Mouse (Mus musculus): Measurements from ENCODE around the gene Gm10130. TPM values are rescaled to one million over a fixed set of nuclear protein-coding genes. Genes with fewer than 3 reads are reported as not detected.
"Not testable (repeated sequence)": the region's sequence is repeated elsewhere in the genome, so short reads cannot be mapped to it uniquely, and the experiment has no call there.

The Gm10130 gene
- 1.6 and 2.5 TPM in 2 replicates for polyA plus RNA-seq (2015; fragmentation: Nextera tagmentation; extraction: Ambion mirVana)

DNA sequence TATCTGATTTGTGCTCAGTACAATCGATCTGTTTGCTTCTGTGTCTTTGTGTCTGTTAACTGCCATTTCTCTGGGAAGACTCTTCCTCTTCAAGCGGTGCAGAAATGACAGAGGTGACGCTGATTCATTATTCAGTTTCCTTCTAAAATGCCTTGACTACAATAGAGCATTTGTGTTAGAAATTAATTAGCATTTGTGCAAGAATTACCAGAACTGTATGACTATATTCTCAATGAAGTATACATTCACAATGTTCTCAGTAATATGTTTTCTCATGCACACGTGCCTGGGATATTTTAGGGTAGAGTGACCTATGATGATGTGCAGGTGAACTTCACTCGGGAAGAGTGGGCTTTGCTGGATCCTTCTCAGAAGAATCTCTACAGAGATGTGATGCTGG is at the start of gene Gm10130:
Gm10130 (plus strand) TSS at position 301 of the 400 bp plus-strand sequence.
- TF ChIP-seq CTCF (IDR thresholded peaks at IDR 0.05; ENCODE audit: low read depth) (no peak), EP300 (optimal IDR thresholded peaks at IDR 0.05) (no peak)
- no peaks in the 10 kb centered on the region for H3K27me3 ChIP-seq (ENCODE audit: control insufficient read depth, insufficient read depth, low read length)
- no peaks in the 10 kb centered on the region for H3K4me1 ChIP-seq (replicated peaks; ENCODE audit: control insufficient read depth, insufficient read depth)
- ATAC-seq (ENCODE audit: low FRiP score, low TSS enrichment): no peak
- H3K36me3 ChIP-seq (ENCODE audit: control insufficient read depth, insufficient read depth, low read length): peaks cover 9% of the 10 kb centered on the region; the same call in 1 of the 2 replicates
- no peak for DNase-seq (ENCODE audit: low spot score)
- 95% methylated on average over 5 of the region's 5 CpGs for WGBS
- no peak within 1 kb of the TSS for H3K27ac ChIP-seq (replicated peaks)
- peaks cover 6% of the 10 kb centered on the region; the same call in 1 of the 2 replicates for H3K9me3 ChIP-seq (ENCODE audit: control insufficient read depth, low read length)
- H3K9ac ChIP-seq (ENCODE audit: low read length): no peak within 1 kb of the TSS
- no peak within 1 kb of the TSS for H3K4me2 ChIP-seq (replicated peaks; ENCODE audit: low read depth)
- no peak within 1 kb of the TSS for H3K4me3 ChIP-seq (ENCODE audit: low read depth, low read length)

DNA sequence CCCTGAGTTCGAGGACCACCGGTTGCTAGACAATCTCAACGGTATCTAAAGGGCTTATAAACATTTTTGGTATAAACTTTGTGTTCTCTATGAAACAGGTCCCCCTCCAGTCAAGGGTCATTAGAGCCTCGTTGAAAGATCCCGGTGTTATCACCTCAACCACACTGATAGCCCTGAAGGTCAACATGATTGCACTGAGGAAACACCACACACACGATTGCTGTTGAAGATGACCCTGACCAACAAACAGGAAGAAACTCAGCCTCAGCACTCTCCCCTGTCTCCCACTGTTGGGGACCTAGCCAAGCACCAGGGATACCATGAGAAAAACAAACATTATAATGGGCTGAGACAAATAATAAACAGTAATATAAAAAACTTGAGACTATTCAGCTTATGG is 29.8 kb upstream of the Gm10130 start:
- Histone ChIP-seq H3K27ac (replicated peaks) (no peak overlapping the region), H3K9ac (ENCODE audit: low read length) (no peak overlapping the region), H3K27me3 (ENCODE audit: control insufficient read depth, insufficient read depth, low read length) (no peaks in the 10 kb centered on the region), H3K4me1 (replicated peaks; ENCODE audit: control insufficient read depth, insufficient read depth) (no peaks in the 10 kb centered on the region), H3K4me3 (ENCODE audit: low read depth, low read length) (no peak overlapping the region), H3K36me3 (ENCODE audit: control insufficient read depth, insufficient read depth, low read length) (no peaks in the 10 kb centered on the region), H3K4me2 (replicated peaks; ENCODE audit: low read depth) (no peak overlapping the region), H3K9me3 (ENCODE audit: control insufficient read depth, low read length) (no peaks in the 10 kb centered on the region)
- TF ChIP-seq CTCF (IDR thresholded peaks at IDR 0.05; ENCODE audit: low read depth) (no peak), EP300 (optimal IDR thresholded peaks at IDR 0.05) (no peak)
- DNase-seq (ENCODE audit: low spot score): no peak
- WGBS: 73% methylated on average over 6 of the region's 6 CpGs
- no peak for ATAC-seq (ENCODE audit: low FRiP score, low TSS enrichment)

DNA sequence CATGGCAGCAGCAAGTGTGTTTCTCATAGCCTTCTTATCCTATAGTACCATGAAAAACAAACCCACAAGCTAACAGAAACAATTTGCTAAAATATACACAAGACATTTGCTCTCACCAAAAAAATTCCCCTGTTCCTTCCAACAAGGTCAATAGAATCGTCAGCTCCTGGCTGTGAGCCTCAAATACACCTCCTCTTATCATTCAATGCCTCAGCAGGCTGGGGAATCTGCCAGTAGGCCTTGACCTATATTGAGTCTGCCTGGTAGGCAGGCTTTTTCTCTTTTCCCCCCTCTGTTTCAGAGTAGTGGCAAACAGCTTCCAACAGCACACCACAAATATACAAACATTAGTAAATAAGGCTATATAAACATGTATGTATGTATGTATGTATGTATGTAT is 24.4 kb upstream of the Gm10130 start:
- Histone ChIP-seq H3K9me3 (ENCODE audit: control insufficient read depth, low read length) (no peaks in the 10 kb centered on the region), H3K27me3 (ENCODE audit: control insufficient read depth, insufficient read depth, low read length) (no peaks in the 10 kb centered on the region), H3K4me3 (ENCODE audit: low read depth, low read length) (no peak overlapping the region), H3K4me1 (replicated peaks; ENCODE audit: control insufficient read depth, insufficient read depth) (no peaks in the 10 kb centered on the region), H3K36me3 (ENCODE audit: control insufficient read depth, insufficient read depth, low read length) (no peaks in the 10 kb centered on the region), H3K27ac (replicated peaks) (no peak overlapping the region), H3K9ac (ENCODE audit: low read length) (no peak overlapping the region), H3K4me2 (replicated peaks; ENCODE audit: low read depth) (no peak overlapping the region)
- 43% methylated on average over 1 of the region's 1 CpGs for WGBS
- DNase-seq (ENCODE audit: low spot score): no peak
- TF ChIP-seq CTCF (IDR thresholded peaks at IDR 0.05; ENCODE audit: low read depth): no peak
- TF ChIP-seq EP300 (optimal IDR thresholded peaks at IDR 0.05): no peak
- ATAC-seq (ENCODE audit: low FRiP score, low TSS enrichment): no peak

DNA sequence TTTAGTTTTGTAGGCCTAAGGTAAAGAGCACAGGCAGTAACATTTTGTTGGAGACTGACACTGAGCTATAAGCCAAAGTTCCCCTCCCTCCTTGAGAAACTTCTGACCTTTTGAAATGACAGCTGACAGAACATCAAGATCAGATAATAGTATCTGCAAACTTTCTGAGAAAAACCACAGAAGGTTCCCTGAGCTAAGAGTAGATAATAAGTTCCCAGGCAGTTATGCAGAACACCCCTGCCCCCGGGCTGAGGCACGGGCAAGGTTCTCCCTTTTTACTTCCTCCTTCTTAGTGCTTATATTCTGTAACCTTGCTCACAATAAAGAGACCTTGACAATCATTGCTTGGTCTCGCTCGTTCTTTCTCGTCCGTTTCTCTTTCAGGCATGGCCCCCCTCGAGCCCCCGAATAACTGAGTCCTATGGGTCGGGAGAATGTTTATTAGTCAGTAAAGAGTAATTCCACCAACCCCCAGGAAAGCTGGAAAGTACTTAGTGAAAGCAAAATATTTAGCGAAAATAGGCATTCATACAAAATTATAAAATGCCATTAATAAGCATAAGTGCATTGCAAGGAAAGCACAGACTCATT is 16.2 kb upstream of the Gm10130 start:
- no peaks in the 10 kb centered on the region for H3K9me3 ChIP-seq (ENCODE audit: control insufficient read depth, low read length)
- no peak for TF ChIP-seq CTCF (IDR thresholded peaks at IDR 0.05; ENCODE audit: low read depth)
- no peak for TF ChIP-seq EP300 (optimal IDR thresholded peaks at IDR 0.05)
- H3K27ac ChIP-seq (replicated peaks): no peak overlapping the region
- no peak overlapping the region for H3K4me2 ChIP-seq (replicated peaks; ENCODE audit: low read depth)
- no peak overlapping the region for H3K4me3 ChIP-seq (ENCODE audit: low read depth, low read length)
- H3K36me3 ChIP-seq (ENCODE audit: control insufficient read depth, insufficient read depth, low read length): no peaks in the 10 kb centered on the region
- no peaks in the 10 kb centered on the region for H3K4me1 ChIP-seq (replicated peaks; ENCODE audit: control insufficient read depth, insufficient read depth)
- no peak for DNase-seq (ENCODE audit: low spot score)
- WGBS: 82% methylated on average over 10 of the region's 10 CpGs
- no peak for ATAC-seq (ENCODE audit: low FRiP score, low TSS enrichment)
- no peak overlapping the region for H3K9ac ChIP-seq (ENCODE audit: low read length)
- no peaks in the 10 kb centered on the region for H3K27me3 ChIP-seq (ENCODE audit: control insufficient read depth, insufficient read depth, low read length)

DNA sequence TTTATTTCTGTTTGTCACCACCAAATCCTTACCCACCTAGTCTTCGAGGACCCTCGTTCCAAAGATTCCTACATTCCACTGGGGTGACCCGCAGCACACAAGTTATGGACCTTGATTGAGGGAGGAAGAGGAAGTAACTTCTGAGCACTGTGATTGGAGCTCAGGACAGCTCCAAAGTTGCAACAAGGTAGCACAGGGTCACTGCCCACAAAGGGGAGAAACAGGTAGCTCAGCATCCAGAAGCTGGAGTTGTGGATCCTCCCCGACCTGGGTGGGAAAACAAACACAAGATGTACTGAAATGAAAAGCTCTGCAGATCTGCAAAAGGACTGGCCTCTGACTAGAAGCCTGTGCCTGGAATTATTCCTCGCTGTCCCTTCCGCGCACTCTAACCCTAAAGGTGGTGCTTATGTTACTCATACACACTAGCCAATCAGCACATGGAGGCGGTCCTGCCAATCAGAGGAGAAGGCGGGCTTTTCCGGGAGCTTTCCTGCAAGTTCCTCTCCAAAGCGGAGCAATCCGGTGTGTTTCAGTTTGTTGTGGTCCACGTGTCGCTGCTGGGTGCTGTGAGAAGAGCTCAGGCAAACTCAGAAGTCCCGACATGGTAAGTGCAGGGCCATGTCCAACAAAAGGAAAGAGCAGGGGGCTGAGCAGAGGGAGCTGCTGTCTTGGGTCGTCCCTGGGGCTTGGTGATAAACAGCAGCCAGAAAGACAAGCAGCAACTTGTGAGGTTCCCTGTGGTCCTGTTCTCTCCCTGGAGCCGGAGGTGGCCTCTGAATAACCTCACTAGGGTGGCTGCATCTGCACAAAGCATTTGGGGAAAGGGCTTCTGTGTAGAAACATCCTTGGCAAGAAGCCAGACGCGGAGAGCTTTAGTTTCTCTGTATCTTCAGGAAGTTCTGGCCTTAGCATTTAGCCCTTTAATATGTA is 12.3 kb upstream of the Gm10130 start:
- WGBS: 7% methylated on average over 19 of the region's 19 CpGs
- peak; percentile 91 for DNase-seq (ENCODE audit: low spot score)
- Histone ChIP-seq H3K9ac (ENCODE audit: low read length) (peak overlapping the region; percentile 64), H3K4me3 (ENCODE audit: low read depth, low read length) (peak overlapping the region; percentile 52), H3K27ac (replicated peaks) (peak overlapping the region; percentile 63; the same call in 1 of the 2 replicates), H3K4me2 (replicated peaks; ENCODE audit: low read depth) (peak overlapping the region; percentile 54)
- ATAC-seq (ENCODE audit: low FRiP score, low TSS enrichment): peak; percentile 100
- H3K36me3 ChIP-seq (ENCODE audit: control insufficient read depth, insufficient read depth, low read length); H3K9me3 ChIP-seq (ENCODE audit: control insufficient read depth, low read length); H3K27me3 ChIP-seq (ENCODE audit: control insufficient read depth, insufficient read depth, low read length); H3K4me1 ChIP-seq (replicated peaks; ENCODE audit: control insufficient read depth, insufficient read depth): not testable (repeated sequence)

DNA sequence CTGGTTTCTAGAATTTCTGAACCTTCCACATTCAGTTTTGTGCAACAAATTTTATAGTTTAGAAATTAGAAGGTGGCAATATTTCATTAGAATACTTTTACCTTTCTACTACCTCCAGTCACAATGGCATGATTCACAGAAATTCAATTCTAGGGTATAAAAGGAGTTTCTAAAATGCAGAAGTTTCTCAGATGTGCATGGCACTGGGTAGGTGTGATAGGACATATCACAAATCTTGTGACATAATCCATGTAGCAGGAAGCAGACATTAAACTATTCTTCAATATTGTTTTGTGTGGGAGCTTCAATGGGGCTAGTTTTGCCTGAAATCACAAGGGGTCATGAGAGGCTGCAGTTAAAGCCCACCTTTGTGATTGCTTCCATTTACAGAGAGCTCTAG is 7.4 kb upstream of the Gm10130 start:
- Histone ChIP-seq H3K4me2 (replicated peaks; ENCODE audit: low read depth) (no peak overlapping the region), H3K4me1 (replicated peaks; ENCODE audit: control insufficient read depth, insufficient read depth) (no peaks in the 10 kb centered on the region), H3K27ac (replicated peaks) (no peak overlapping the region), H3K9ac (ENCODE audit: low read length) (no peak overlapping the region), H3K4me3 (ENCODE audit: low read depth, low read length) (no peak overlapping the region), H3K9me3 (ENCODE audit: control insufficient read depth, low read length) (peaks cover 12% of the 10 kb centered on the region; the same call in 1 of the 2 replicates), H3K36me3 (ENCODE audit: control insufficient read depth, insufficient read depth, low read length) (0 out of 2 replicates have a peak, but pooled peaks cover 2% of the 10 kb centered on the region), H3K27me3 (ENCODE audit: control insufficient read depth, insufficient read depth, low read length) (no peaks in the 10 kb centered on the region)
- DNase-seq (ENCODE audit: low spot score) (no peak), ATAC-seq (ENCODE audit: low FRiP score, low TSS enrichment) (no peak)
- TF ChIP-seq EP300 (optimal IDR thresholded peaks at IDR 0.05): no peak
- TF ChIP-seq CTCF (IDR thresholded peaks at IDR 0.05; ENCODE audit: low read depth): no peak
